Mouse (Mus musculus) ES-Bruce4 (cell line): Measurements from ENCODE around the gene Srgap1.

Experiments used
- CTCF ChIP-seq: IDR thresholded peaks from one replicate; pipeline ENCODE4 v1.8.1; 2011; ENCODE audit warnings: low read depth, low read length
- POLR2A ChIP-seq: IDR thresholded peaks from one replicate; pipeline ENCODE4 v1.8.1; 2011; ENCODE audit warnings: low read length; ENCODE audit not compliant: insufficient read depth

DNA sequence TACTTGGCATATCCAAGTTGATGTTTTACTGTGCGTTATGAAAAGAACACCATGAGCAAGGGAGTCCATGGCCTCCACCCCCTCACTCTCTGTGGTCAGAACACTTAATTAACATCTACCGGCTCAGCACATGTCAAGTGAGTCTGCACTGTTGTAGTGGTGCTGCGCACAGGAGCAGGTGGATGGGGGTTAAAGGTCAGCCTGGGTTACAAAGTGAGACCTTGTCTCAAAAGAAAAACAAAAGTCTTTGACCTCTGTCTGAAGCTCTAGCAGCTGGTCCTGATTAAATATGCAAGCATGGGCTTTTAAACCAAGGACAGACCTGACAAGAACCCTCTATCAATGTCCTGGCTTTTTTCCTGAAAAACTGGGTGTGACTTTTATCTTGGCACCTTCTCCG lies 304.8 kb downstream of the Srgap1 start:
- TF ChIP-seq POLR2A (no peak), CTCF (no peak)
